Mouse (Mus musculus) embryo, embryonic 11.5 days (tissue): ENCODE results near the gene Spns3.

Source experiments
- DNase-seq: peaks from one replicate; pipeline ENCODE4 v3.0.0-alpha.2; 2012; ENCODE audit warnings: low read depth, low spot score

Gene Spns3

DNA sequence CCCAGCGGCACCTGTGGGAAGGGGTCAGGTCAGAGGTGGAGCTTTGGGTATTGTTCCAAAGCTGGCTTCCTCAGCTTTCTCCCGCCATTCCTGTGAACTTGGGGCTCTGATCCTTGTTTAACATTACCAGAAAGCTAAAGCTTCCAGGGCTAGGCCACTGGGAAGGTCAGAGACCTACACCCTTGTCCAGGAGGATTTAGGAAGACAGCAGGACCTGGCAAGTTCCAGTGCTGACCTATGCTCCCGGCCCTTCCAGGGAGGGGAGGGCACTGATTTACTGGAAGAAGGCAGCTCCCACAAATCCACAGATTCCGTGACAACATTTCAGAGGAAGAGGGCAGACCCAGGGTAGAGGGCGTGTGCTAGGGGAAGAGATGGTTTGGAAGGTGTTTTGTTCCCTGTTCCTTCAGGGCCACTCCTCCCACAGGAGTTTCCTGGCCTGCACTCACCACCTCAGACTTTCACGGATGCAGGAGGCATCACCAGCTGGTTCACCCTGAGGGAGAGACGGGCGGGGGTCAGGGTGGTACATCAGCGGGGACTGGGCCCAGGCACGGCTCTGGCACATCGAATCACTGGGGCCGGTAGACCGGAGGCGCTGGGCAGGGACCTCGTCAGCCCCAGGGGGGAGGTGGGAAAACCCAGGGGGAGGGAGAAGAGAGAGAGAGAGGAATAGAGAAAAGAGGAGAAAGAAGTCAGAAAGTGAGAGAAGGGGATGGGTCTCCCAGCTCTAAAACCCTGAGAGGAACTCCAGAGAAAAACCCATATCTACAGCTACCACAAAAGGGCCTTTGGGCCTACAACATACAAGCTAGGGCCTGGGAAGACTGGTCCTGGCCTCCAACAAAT, 97.0 kb downstream of the Spns3 start:
- no peak for DNase-seq

DNA sequence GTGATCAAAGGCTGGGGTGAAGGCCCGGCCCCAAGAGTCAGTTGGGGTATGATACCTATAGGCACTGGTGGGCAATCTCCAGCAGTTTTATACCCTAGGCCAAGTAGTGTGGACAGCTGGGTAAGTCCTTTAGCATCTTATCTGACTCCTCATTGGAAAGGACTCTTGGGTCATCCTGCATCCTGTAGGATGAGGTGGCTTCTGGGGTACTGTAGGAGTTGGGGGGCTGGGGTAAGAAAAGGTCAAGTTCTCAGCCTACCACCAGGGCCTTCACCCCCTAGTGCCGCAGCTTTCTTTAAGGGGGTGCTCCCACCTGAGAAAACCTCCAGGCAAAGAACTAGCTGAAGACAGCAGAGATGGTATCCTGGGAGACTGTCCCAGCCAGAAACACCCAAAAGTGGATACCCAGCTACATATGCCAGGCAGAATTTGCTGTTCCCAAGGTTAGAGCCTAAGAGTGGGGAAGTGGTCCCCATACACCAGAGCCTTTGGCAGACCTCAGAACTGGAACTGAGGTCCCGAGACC, 98.1 kb downstream of the Spns3 start:
- DNase-seq: no peak

DNA sequence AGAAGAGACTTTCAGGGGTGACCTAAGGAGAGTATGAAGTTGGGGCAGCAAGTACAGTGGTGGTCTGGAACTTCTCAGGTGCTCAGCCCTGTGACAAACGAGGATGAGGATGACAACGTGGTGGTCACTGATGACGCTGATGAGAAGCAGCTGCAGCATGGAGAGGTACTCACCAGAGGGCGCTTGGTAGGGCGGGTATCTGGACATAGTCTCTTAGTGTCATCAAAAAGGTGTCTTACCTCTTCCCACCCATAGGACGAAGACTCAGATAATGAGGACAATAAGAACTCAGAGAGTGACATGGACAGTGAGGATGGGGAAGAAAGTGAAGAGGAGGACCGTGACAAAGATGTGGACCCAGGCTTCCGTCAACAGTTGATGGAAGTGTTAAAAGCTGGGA, 102.8 kb downstream of the Spns3 start:
- DNase-seq: no peak

GRCm38 (mm10) chr11:72446311-72447105, 103.8 kb downstream of the Spns3 start:
- DNase-seq: no peak
